Mouse (Mus musculus) adrenal gland, postnatal 14 days (tissue): ENCODE results near the gene Foxp1. TPM values are rescaled to one million over a fixed set of nuclear protein-coding genes. Genes with fewer than 3 reads are reported as not detected.

ENCODE experiments used
- DNase-seq: peaks from one replicate; pipeline ENCODE4 v3.0.0; 2021; ENCODE audit warnings: mixed read lengths
- total RNA-seq: library from RNA; stranded (reverse); gene quantifications from 2 replicates; pipeline ENCODE4 v1.2.3, GENCODE M21; 2021

Foxp1 gene
- total RNA-seq, 1 experiment from 2014 or later, result 46.4 TPM

GRCm38 (mm10) chr6:98948153-98949141, 574.1 kb downstream of the Foxp1 start:
- no peak for DNase-seq

- DNase-seq, result no peak
These were observed 574.9 kb downstream of the Foxp1 start for GRCm38 (mm10) chr6:98947486-98948152.

- DNase-seq, result no peak
These were observed 575.8 kb downstream of the Foxp1 start for GRCm38 (mm10) chr6:98946731-98947130.

- no peak for DNase-seq
These were observed 576.8 kb downstream of the Foxp1 start for GRCm38 (mm10) chr6:98945496-98946412.

GRCm38 (mm10) chr6:98938348-98938747, 584.2 kb downstream of the Foxp1 start:
- DNase-seq, result no peak

GRCm38 (mm10) chr6:98937513-98937912, 585.0 kb downstream of the Foxp1 start:
- no peak for DNase-seq

- no peak for DNase-seq
These were observed 586.1 kb downstream of the Foxp1 start for GRCm38 (mm10) chr6:98936377-98936776.

GRCm38 (mm10) chr6:98935169-98935568, 587.4 kb downstream of the Foxp1 start:
- DNase-seq, result no peak

- no peak for DNase-seq
These were observed 588.1 kb downstream of the Foxp1 start for GRCm38 (mm10) chr6:98934381-98934780.

- DNase-seq, result no peak
These were observed 589.3 kb downstream of the Foxp1 start for GRCm38 (mm10) chr6:98933135-98933724.

- DNase-seq, result no peak
These were observed 590.5 kb downstream of the Foxp1 start for GRCm38 (mm10) chr6:98931881-98932540.

GRCm38 (mm10) chr6:98930652-98931300, 591.7 kb downstream of the Foxp1 start:
- DNase-seq, result no peak

GRCm38 (mm10) chr6:98928365-98928764, 594.2 kb downstream of the Foxp1 start:
- no peak for DNase-seq

- no peak for DNase-seq
These were observed 621.3 kb downstream of the Foxp1 start for GRCm38 (mm10) chr6:98901259-98901658.

GRCm38 (mm10) chr6:98878208-98878607, 644.3 kb downstream of the Foxp1 start:
- no peak for DNase-seq

- no peak for DNase-seq
These were observed 646.1 kb downstream of the Foxp1 start for GRCm38 (mm10) chr6:98876401-98876800.
